Mouse (Mus musculus) urinary bladder, postnatal 4 days (tissue): Measurements from ENCODE around the gene Gm28047.

Source experiments
- DNase-seq, 2 experiments: peaks; one replicate each; pipeline ENCODE4 v3.0.0; 2021 to 2022; ENCODE audit warnings: low spot score in 2 of 2

Gene Gm28047

GRCm38 (mm10) chr15:102499370-102499769 is 125.5 kb downstream of the Gm28047 start:
- no peak for DNase-seq

- no peak for DNase-seq
These were observed 126.5 kb downstream of the Gm28047 start for GRCm38 (mm10) chr15:102498322-102498721.

- DNase-seq: no peak
These were observed 137.2 kb downstream of the Gm28047 start for GRCm38 (mm10) chr15:102487664-102488063.

GRCm38 (mm10) chr15:102485853-102486252 is 139.0 kb downstream of the Gm28047 start:
- DNase-seq: no peak

GRCm38 (mm10) chr15:102483136-102483535 is 141.7 kb downstream of the Gm28047 start:
- no peak for DNase-seq

GRCm38 (mm10) chr15:102474520-102474919 is 150.3 kb downstream of the Gm28047 start:
- no peak for DNase-seq
